Mouse (Mus musculus): Measurements from ENCODE around the gene Tmem259.

- TF ChIP-seq CTCF (IDR thresholded peaks at IDR 0.05; ENCODE audit: low read depth, low read length) (no peak), GATA1 (IDR thresholded peaks at IDR 0.05; ENCODE audit: borderline replicate concordance, low read length) (no peak), TAL1 (conservative IDR thresholded peaks at IDR 0.05; ENCODE audit: low read depth, low read length) (no peak)
Observed at GRCm38 (mm10) chr10:79964727-79965126, 19.4 kb downstream of the Tmem259 start.
